Mouse (Mus musculus) erythroblast, embryonic 14.5 days (primary cell): ENCODE data around the gene Zfp512b.

ENCODE experiments used
- GATA1 ChIP-seq: IDR thresholded peaks from 2 replicates; pipeline ENCODE4 v1.6.1; 2012; ENCODE audit warnings: low read length, inconsistent platforms, mixed read lengths
- TAL1 ChIP-seq: IDR thresholded peaks from 3 replicates; pipeline ENCODE4 v1.6.1; 2012; ENCODE audit warnings: low read length, inconsistent platforms, mixed read lengths

DNA sequence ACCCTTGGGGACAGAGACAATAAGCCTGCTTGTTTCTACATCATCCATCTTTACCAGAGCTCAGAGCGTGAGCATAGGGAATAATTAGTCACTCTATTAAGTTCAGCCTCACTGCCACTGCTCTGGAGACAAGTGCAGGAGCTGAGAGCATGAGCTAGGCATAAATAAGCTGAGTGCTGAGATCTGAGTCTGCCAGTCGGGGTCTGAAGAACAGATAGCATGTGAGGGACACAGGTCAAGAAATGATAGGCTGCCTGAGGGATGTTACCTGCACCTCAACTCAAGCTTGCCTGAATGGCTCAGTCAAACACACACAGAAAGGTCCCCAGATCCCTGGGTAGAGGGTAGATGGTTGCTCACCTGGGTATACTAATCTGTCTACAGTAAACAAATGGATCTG is 15.5 kb downstream of the Zfp512b start:
- no peak for TF ChIP-seq GATA1
- no peak for TF ChIP-seq TAL1
